Mouse (Mus musculus) hindbrain, embryonic 11.5 days (tissue): ENCODE measurements around the gene Ppp1r27. TPM values are rescaled to one million over a fixed set of nuclear protein-coding genes. Genes with fewer than 3 reads are reported as not detected.

ENCODE experiments used
- ATAC-seq: fragments of 200-750 bp; cut with Nextera tagmentation; 2 replicates; pipeline ENCODE4 v1.8.0; 2017; ENCODE audit warnings: mild to moderate bottlenecking, moderate TSS enrichment, moderate library complexity; ENCODE audit not compliant: low FRiP score
- DNase-seq: peaks from one replicate; pipeline ENCODE4 v3.0.0-alpha.2; 2015; ENCODE audit warnings: low spot score
- H3K27ac ChIP-seq: fragments of 300-500 bp; sonication (generic); 2 replicates; pipeline ENCODE4 v1.5.1; 2014; ENCODE audit warnings: mild to moderate bottlenecking, low read depth, low read length
- H3K27me3 ChIP-seq: fragments of 300-500 bp; sonication (generic); 2 replicates; pipeline ENCODE4 v1.6.1; 2014; ENCODE audit warnings: mild to moderate bottlenecking, low read length, moderate library complexity, mixed read lengths; ENCODE audit not compliant: control insufficient read depth, insufficient read depth
- H3K36me3 ChIP-seq: fragments of 300-500 bp; sonication (generic); 2 replicates; pipeline ENCODE4 v1.6.1; 2014; ENCODE audit warnings: mild to moderate bottlenecking, low read length, moderate library complexity, mixed read lengths; ENCODE audit not compliant: control insufficient read depth, insufficient read depth
- H3K4me1 ChIP-seq: fragments of 300-500 bp; sonication (generic); replicated peaks from 2 replicates; pipeline ENCODE4 v1.6.1; 2014; ENCODE audit warnings: low read length, mixed read lengths; ENCODE audit not compliant: control insufficient read depth, insufficient read depth
- H3K4me2 ChIP-seq: fragments of 300-500 bp; sonication (generic); replicated peaks from 2 replicates; pipeline ENCODE4 v1.6.1; 2014; ENCODE audit warnings: mild to moderate bottlenecking, low read depth, low read length
- H3K4me3 ChIP-seq: fragments of 300-500 bp; sonication (generic); 2 replicates; pipeline ENCODE4 v1.5.1; 2014; ENCODE audit warnings: low read depth, low read length
- H3K9ac ChIP-seq: fragments of 300-500 bp; sonication (generic); 2 replicates; pipeline ENCODE4 v1.6.1; 2014; ENCODE audit warnings: low read depth, low read length
- H3K9me3 ChIP-seq: fragments of 300-500 bp; sonication (generic); 2 replicates; pipeline ENCODE4 v1.6.1; 2016; ENCODE audit warnings: low read length; ENCODE audit not compliant: control insufficient read depth
- WGBS: fragments of 180-500 bp; shearing (Covaris S2); extraction: QIAGEN DNeasy Blood & Tissue Kit; methylation state at CpG from one replicate; pipeline ENCODE4 v1.1.7; 2014; 5-methylcytosine and 5-hydroxymethylcytosine counted together
- polyA plus RNA-seq: library from polyadenylated mRNA; unstranded; fragments of >200 nt; fragmentation: Nextera tagmentation; extraction: Ambion mirVana; gene quantifications from 2 replicates; pipeline ENCODE4 v1.2.1, GENCODE M21; 2014

Gene Ppp1r27
- polyA plus RNA-seq, 1 experiment from 2014 or later: not detected

GRCm38 (mm10) chr11:120577211-120578023 lies 26.5 kb upstream of the Ppp1r27 start:
- Histone ChIP-seq H3K36me3 (peaks cover 19% of the 10 kb centered on the region), H3K9me3 (no peaks in the 10 kb centered on the region), H3K4me2 (no peak overlapping the region), H3K4me3 (no peak overlapping the region), H3K4me1 (peaks cover 12% of the 10 kb centered on the region), H3K9ac (peak overlapping the region; percentile 28; the same call in 1 of the 2 replicates), H3K27ac (no peak overlapping the region), H3K27me3 (no peaks in the 10 kb centered on the region)
- no peak for ATAC-seq
- DNase-seq: peak; percentile 38
- 85% methylated on average over 7 of the region's 7 CpGs for WGBS

GRCm38 (mm10) chr11:120576365-120576981 lies 25.5 kb upstream of the Ppp1r27 start:
- Histone ChIP-seq H3K4me1 (peaks cover 15% of the 10 kb centered on the region), H3K9ac (no peak overlapping the region), H3K27me3 (no peaks in the 10 kb centered on the region), H3K4me3 (no peak overlapping the region), H3K9me3 (no peaks in the 10 kb centered on the region), H3K27ac (no peak overlapping the region), H3K4me2 (no peak overlapping the region), H3K36me3 (peaks cover 19% of the 10 kb centered on the region)
- 93% methylated on average over 3 of the region's 3 CpGs for WGBS
- ATAC-seq: no peak
- DNase-seq: no peak

GRCm38 (mm10) chr11:120575940-120576339 lies 25.0 kb upstream of the Ppp1r27 start:
- Histone ChIP-seq H3K9me3 (no peaks in the 10 kb centered on the region), H3K4me2 (no peak overlapping the region), H3K27ac (no peak overlapping the region), H3K4me3 (no peak overlapping the region), H3K27me3 (no peaks in the 10 kb centered on the region), H3K4me1 (peaks cover 20% of the 10 kb centered on the region), H3K36me3 (peaks cover 19% of the 10 kb centered on the region), H3K9ac (no peak overlapping the region)
- no peak for ATAC-seq
- DNase-seq: no peak

- Histone ChIP-seq H3K4me2 (no peak overlapping the region), H3K9me3 (no peaks in the 10 kb centered on the region), H3K36me3 (peaks cover 21% of the 10 kb centered on the region), H3K27me3 (no peaks in the 10 kb centered on the region), H3K27ac (no peak overlapping the region), H3K4me3 (no peak overlapping the region), H3K9ac (no peak overlapping the region), H3K4me1 (peaks cover 17% of the 10 kb centered on the region)
- DNase-seq (no peak), ATAC-seq (no peak)
- WGBS: 82% methylated on average over 2 of the region's 2 CpGs
Observed at GRCm38 (mm10) chr11:120575046-120575445, 24.1 kb upstream of the Ppp1r27 start.

- H3K9me3 ChIP-seq: no peaks in the 10 kb centered on the region
- peak overlapping the region; percentile 86 for H3K4me2 ChIP-seq
- no peak overlapping the region for H3K27ac ChIP-seq
- H3K36me3 ChIP-seq: peaks cover 19% of the 10 kb centered on the region
- no peak for ATAC-seq
- no peaks in the 10 kb centered on the region for H3K27me3 ChIP-seq
- 49% methylated on average over 5 of the region's 5 CpGs for WGBS
- H3K4me1 ChIP-seq: peaks cover 14% of the 10 kb centered on the region; the same call in 1 of the 2 replicates
- peak overlapping the region; percentile 99 for H3K4me3 ChIP-seq
- peak overlapping the region; percentile 96 for H3K9ac ChIP-seq
- DNase-seq: no peak
Observed at GRCm38 (mm10) chr11:120574278-120574600, 23.3 kb upstream of the Ppp1r27 start.

GRCm38 (mm10) chr11:120573585-120574277 lies 22.8 kb upstream of the Ppp1r27 start:
- Histone ChIP-seq H3K27me3 (no peaks in the 10 kb centered on the region), H3K9me3 (no peaks in the 10 kb centered on the region), H3K4me2 (peak overlapping the region; percentile 86), H3K4me3 (peak overlapping the region; percentile 99), H3K27ac (peak overlapping the region; percentile 89), H3K4me1 (peaks cover 14% of the 10 kb centered on the region; the same call in 1 of the 2 replicates), H3K9ac (peak overlapping the region; percentile 96), H3K36me3 (peaks cover 14% of the 10 kb centered on the region)
- under 1% methylated on average over 23 of the region's 23 CpGs for WGBS
- ATAC-seq: no peak
- no peak for DNase-seq

- Histone ChIP-seq H3K27me3 (no peaks in the 10 kb centered on the region), H3K4me2 (peak within 1 kb of the TSS; percentile 86), H3K36me3 (peaks cover 11% of the 10 kb centered on the region), H3K4me1 (peaks cover 14% of the 10 kb centered on the region; the same call in 1 of the 2 replicates), H3K4me3 (peak within 1 kb of the TSS; percentile 99), H3K27ac (peak within 1 kb of the TSS; percentile 89), H3K9ac (peak within 1 kb of the TSS; percentile 96), H3K9me3 (no peaks in the 10 kb centered on the region)
- under 1% methylated on average over 83 of the region's 94 CpGs for WGBS
- ATAC-seq (peak; percentile 97), DNase-seq (peak; percentile 100)
Observed at GRCm38 (mm10) chr11:120572752-120573584, 22.0 kb upstream of the Ppp1r27 start, which contains the start of gene P4hb. P4hb (minus strand) TSS chr11:120573253.

GRCm38 (mm10) chr11:120572417-120572751 lies 21.5 kb upstream of the Ppp1r27 start:
- DNase-seq (no peak), ATAC-seq (peak; percentile 33)
- peaks cover 12% of the 10 kb centered on the region for H3K36me3 ChIP-seq
- no peaks in the 10 kb centered on the region for H3K27me3 ChIP-seq
- peak overlapping the region; percentile 96 for H3K9ac ChIP-seq
- H3K4me2 ChIP-seq: peak overlapping the region; percentile 86
- H3K9me3 ChIP-seq: no peaks in the 10 kb centered on the region
- H3K4me3 ChIP-seq: peak overlapping the region; percentile 99
- WGBS: 0% methylated on average over 22 of the region's 24 CpGs
- peak overlapping the region; percentile 89 for H3K27ac ChIP-seq
- peaks cover 14% of the 10 kb centered on the region; the same call in 1 of the 2 replicates for H3K4me1 ChIP-seq
